Mouse (Mus musculus): ENCODE data around the gene Rapgef3. TPM values are rescaled to one million over a fixed set of nuclear protein-coding genes. Genes with fewer than 3 reads are reported as not detected.
A peak's percentile ranks its signal among the peaks of the same experiment; 100 is the strongest.

The Rapgef3 gene
- total and polyA plus RNA-seq, 3 experiments = 2.5 to 3.4 (median 3.2) TPM

- dilution Hi-C loops (cut with MboI; ENCODE audit: extremely low pct_ligation_motif_present, extremely low pct_unique_long_range_greater_than_20kb, low sequenced_read_pairs) = no loop called here
- Histone ChIP-seq H3K9me3 (replicated peaks; ENCODE audit: low read length) (no peaks in the 10 kb centered on the region), H3K4me3 (replicated peaks in 1 of 3; ENCODE audit: low read depth in 2 of 3, low read length in 2 of 3, poor library complexity in 1 of 3) (no peak overlapping the region), H3K27me3 (replicated peaks) (no peaks in the 10 kb centered on the region), H3K27ac (ENCODE audit: insufficient read depth, low read depth) (peak overlapping the region; percentile 55), H3K36me3 (replicated peaks in 1 of 2; ENCODE audit: control insufficient read depth in 1 of 2, insufficient read depth in 1 of 2, low read length in 1 of 2) (peaks cover 0 to 29% of the 10 kb centered on the region in 2 experiments), H3K9ac (ENCODE audit: insufficient read depth, low read depth) (no peak overlapping the region), H3K4me1 (ENCODE audit: control insufficient read depth in 1 of 2, insufficient read depth in 2 of 2) (peaks cover 51 to 69% of the 10 kb centered on the region in 2 experiments), H3K79me2 (replicated peaks; ENCODE audit: control insufficient read depth, extremely low read depth, insufficient read depth, poor library complexity, severe bottlenecking) (no peaks in the 10 kb centered on the region), H3K4me2 (ENCODE audit: insufficient read depth, low read depth, poor library complexity, severe bottlenecking) (no peak overlapping the region)
- TF ChIP-seq EP300 (IDR thresholded peaks at IDR 0.05; ENCODE audit: low read length) (no peak), UBTF (IDR thresholded peaks at IDR 0.05; ENCODE audit: low read depth, low read length) (0 out of 2 replicates have a peak, but pooled peaks have one; percentile 0)
- DNase-seq (ENCODE audit: extremely low read depth) = no peak
- in situ Hi-C loops (cut with MboI; ENCODE audit: low pct_ligation_motif_present, low pct_unique_long_range_greater_than_20kb, low sequenced_read_pairs) = no loop called here
These were observed 22.4 kb downstream of the Rapgef3 start for GRCm38 (mm10) chr15:97745331-97745730.

DNA sequence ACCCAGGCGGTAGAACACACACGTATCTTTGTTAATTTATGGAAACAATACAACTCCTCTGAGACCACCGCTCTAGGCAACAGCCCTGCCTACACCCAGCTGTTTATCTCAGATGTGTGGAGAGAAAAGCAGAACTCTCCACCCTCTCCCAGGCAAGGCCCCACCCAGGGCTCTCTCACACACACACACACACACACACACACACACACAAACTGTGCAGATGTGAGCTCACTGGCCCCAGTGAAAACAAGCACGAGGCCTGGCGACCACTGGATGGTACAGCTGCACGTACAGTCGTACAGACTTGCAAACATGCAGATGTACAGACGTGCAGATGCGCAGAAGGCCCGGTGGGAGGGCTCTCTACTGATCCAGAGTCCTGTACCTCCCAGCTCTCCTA lies 22.8 kb downstream of the Rapgef3 start:
- H3K9me3 ChIP-seq (replicated peaks; ENCODE audit: low read length) = no peaks in the 10 kb centered on the region
- TF ChIP-seq SIN3A (IDR thresholded peaks at IDR 0.05; ENCODE audit: low read length) = peak; percentile 81
- peak; percentile 80 for TF ChIP-seq NRF1 (IDR thresholded peaks at IDR 0.05; ENCODE audit: low read depth, low read length)
- peak; percentile 78 for TF ChIP-seq MEF2A (IDR thresholded peaks at IDR 0.05; ENCODE audit: borderline replicate concordance, low read depth, low read length)
- no peak for TF ChIP-seq KAT2A (IDR thresholded peaks at IDR 0.05; ENCODE audit: insufficient replicate concordance, low read length)
- no peak for TF ChIP-seq USF1 (IDR thresholded peaks at IDR 0.05; ENCODE audit: low read depth, low read length)
- 0 out of 2 replicates have a peak, but pooled peaks have one; percentile 3 for TF ChIP-seq UBTF (IDR thresholded peaks at IDR 0.05; ENCODE audit: low read depth, low read length)
- no peak for TF ChIP-seq E2F4 (IDR thresholded peaks at IDR 0.05; ENCODE audit: insufficient replicate concordance, low read depth, low read length)
- peak; percentile 70 for TF ChIP-seq MXI1 (IDR thresholded peaks at IDR 0.05; ENCODE audit: low read depth, low read length)
- peak; percentile 97 for TF ChIP-seq TCF12 (IDR thresholded peaks at IDR 0.05; ENCODE audit: low read depth, low read length)
- TF ChIP-seq IRF4 (IDR thresholded peaks at IDR 0.05; ENCODE audit: low read depth, low read length) = peak; percentile 57; the same call in 1 of the 2 replicates
- TF ChIP-seq SMC3 (IDR thresholded peaks at IDR 0.05; ENCODE audit: low read depth, low read length) = peak; percentile 35
- no peak for TF ChIP-seq ZC3H11A (IDR thresholded peaks at IDR 0.05; ENCODE audit: low read depth, low read length)
- peak; percentile 84 for TF ChIP-seq MAX (IDR thresholded peaks at IDR 0.05; ENCODE audit: low read length)
- TF ChIP-seq MAZ (IDR thresholded peaks at IDR 0.05; ENCODE audit: low read depth, low read length) = peak; percentile 91
- no peak for TF ChIP-seq CTCF (conservative IDR thresholded peaks at IDR 0.05 in 1 of 2, IDR thresholded peaks at IDR 0.05 in 1 of 2; ENCODE audit: low read depth in 2 of 2, low read length in 2 of 2)
- peak; percentile 95 for TF ChIP-seq BHLHE40 (IDR thresholded peaks at IDR 0.05; ENCODE audit: low read depth, low read length)
- TF ChIP-seq ELF1 (IDR thresholded peaks at IDR 0.05; ENCODE audit: low read depth, low read length) = peak; percentile 17; the same call in 1 of the 2 replicates
- peak; percentile 36 for TF ChIP-seq POLR2A (IDR thresholded peaks at IDR 0.05; ENCODE audit: low read depth, low read length)
- peak; percentile 81; the same call in 1 of the 2 replicates for TF ChIP-seq MYC (IDR thresholded peaks at IDR 0.05; ENCODE audit: low read depth, low read length)
- TF ChIP-seq ETS1 (conservative IDR thresholded peaks at IDR 0.05; ENCODE audit: low read depth, low read length) = peak; percentile 95
- peak; percentile 17; the same call in 1 of the 2 replicates for TF ChIP-seq JUN (IDR thresholded peaks at IDR 0.05; ENCODE audit: insufficient read depth, low read depth, low read length)
- in situ Hi-C loops (cut with MboI; ENCODE audit: low pct_ligation_motif_present, low pct_unique_long_range_greater_than_20kb, low sequenced_read_pairs) (no loop called here), dilution Hi-C loops (cut with MboI; ENCODE audit: extremely low pct_ligation_motif_present, extremely low pct_unique_long_range_greater_than_20kb, low sequenced_read_pairs) (no loop called here)
- peak; percentile 90 for DNase-seq (ENCODE audit: extremely low read depth)
- no peaks in the 10 kb centered on the region; the same call in 1 of the 2 replicates for H3K79me2 ChIP-seq (replicated peaks; ENCODE audit: control insufficient read depth, extremely low read depth, insufficient read depth, poor library complexity, severe bottlenecking)
- H3K4me2 ChIP-seq (ENCODE audit: insufficient read depth, low read depth, poor library complexity, severe bottlenecking) = peak overlapping the region; percentile 13; the same call in 1 of the 2 replicates
- H3K36me3 ChIP-seq (replicated peaks in 1 of 2; ENCODE audit: control insufficient read depth in 1 of 2, insufficient read depth in 1 of 2, low read length in 1 of 2) = peaks cover 0 to 27% of the 10 kb centered on the region in 2 experiments
- peak overlapping the region; percentile 55 for H3K27ac ChIP-seq (ENCODE audit: insufficient read depth, low read depth)
- H3K4me3 ChIP-seq (replicated peaks in 1 of 3; ENCODE audit: low read depth in 2 of 3, low read length in 2 of 3, poor library complexity in 1 of 3) = no peak overlapping the region
- H3K4me1 ChIP-seq (ENCODE audit: control insufficient read depth in 1 of 2, insufficient read depth in 2 of 2) = peaks cover 47 to 65% of the 10 kb centered on the region in 2 experiments
- no peak overlapping the region for H3K9ac ChIP-seq (ENCODE audit: insufficient read depth, low read depth)
- H3K27me3 ChIP-seq (replicated peaks) = no peaks in the 10 kb centered on the region
